Mouse (Mus musculus): ENCODE data around the gene Try5. TPM values are rescaled to one million over a fixed set of nuclear protein-coding genes. Genes with fewer than 3 reads are reported as not detected.
"Not testable (repeated sequence)": the region's sequence is repeated elsewhere in the genome, so short reads cannot be mapped to it uniquely, and the experiment has no call there.

The Try5 gene
- polyA plus RNA-seq (2017; shearing (Covaris generic)): 1 to 10 TPM in 1 of 2 experiments, not detected in 1; 1.5 TPM

DNA sequence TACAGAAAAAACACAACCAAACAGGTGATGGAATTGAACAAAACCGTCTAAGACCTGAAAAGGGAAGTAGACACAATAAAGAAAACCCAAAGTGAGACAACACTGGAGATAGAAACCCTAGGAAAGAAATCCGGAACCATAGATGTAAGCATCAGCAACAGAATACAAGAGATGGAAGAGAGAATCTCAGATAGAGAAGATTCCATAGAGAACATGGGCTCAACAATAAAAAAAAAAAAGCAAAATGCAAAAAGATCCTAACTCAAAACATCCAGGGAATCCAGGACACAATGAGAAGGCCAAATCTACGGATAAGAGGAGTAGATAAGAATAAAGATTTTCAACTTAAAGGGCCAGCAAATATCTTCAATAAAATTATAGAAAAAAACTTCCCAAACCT is at the start of gene Try5:
Gene Try5, minus strand, starts transcription at position 101 of the 400 bp plus-strand sequence.
- not testable (repeated sequence) for ATAC-seq

DNA sequence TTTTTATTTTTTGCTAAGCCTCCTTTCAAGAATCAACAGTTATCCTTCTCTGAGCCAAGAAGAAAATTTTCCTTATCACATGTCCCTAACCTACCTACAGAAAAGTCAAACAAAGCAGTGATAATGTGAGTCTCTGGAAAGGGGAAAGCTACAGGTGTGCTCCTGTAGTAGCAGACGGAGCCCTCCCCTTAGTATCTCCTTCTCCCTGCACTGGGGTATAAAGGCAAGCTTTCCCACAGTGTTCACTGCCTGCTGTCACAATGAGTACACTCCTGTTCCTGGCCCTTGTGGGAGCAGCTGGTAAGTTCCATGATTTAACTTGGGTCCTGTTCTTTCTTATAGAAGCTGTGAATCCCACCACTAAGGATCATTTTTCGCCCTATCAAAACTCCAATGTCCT is 37.3 kb upstream of the Try5 start, which contains the start of gene Try10:
Gene Try10, plus strand, starts transcription at position 174 of the 400 bp plus-strand sequence.
- no peak for ATAC-seq

DNA sequence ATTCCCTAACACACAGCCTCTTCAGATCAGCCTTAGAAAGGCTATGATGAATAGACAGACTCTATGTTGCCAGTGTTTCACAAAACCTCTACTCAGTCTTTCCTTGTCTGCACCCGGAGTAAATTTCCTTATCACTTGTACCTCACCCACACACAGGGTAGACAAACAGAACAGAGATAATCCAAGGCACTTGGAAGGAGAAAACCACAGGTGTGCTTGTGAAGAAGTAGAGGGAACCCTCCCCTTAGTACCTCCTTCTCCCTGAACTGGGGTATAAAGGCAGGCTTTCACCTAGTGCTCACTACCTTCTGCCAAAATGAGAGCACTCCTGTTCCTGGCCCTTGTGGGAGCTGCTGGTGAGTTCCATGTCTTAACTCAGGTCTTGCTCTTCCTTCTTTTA is 14.7 kb downstream of the Try5 start, which contains the start of gene Try4:
Gene Try4, plus strand, starts transcription at position 301 of the 400 bp plus-strand sequence.
- no peak for ATAC-seq

DNA sequence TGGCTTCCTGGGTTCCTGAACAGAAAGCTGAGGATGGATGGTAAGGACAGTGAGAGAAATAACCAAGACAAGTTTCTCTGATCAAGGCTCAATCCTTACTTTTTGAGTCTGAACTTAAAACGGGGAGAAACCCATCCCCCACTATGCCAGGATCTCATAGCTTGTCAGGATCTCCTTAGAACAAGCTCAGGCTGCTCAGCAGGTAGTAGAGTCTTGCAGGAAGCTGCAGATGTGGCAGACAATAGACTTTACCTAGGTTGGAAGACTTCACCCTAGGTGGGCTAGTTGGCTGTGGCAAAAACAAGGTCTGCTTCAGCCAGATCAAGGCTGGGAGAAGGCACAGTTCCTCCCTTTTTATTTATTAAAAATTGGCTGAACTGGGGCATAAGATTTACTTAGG is 18.4 kb downstream of the Try5 start:
- ATAC-seq: no peak

DNA sequence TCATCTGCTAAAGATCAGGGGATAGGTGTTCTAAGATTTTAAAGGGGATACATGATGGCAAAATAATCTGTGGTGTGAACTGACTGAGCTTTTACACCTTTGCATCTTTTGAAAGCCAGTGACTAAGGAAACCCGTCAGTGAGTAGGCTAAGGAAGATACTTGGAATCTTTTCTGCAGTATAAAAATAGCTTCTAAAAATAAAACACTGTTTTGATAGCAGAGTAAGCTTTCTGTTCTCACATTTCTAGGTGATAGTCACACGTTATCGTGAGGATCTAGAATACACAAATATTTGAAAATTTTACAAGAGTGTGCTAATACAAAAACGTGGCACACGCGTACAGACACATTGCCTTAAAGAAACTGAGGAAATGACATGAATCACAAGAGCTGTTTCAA is 50.5 kb downstream of the Try5 start:
- ATAC-seq: no peak

DNA sequence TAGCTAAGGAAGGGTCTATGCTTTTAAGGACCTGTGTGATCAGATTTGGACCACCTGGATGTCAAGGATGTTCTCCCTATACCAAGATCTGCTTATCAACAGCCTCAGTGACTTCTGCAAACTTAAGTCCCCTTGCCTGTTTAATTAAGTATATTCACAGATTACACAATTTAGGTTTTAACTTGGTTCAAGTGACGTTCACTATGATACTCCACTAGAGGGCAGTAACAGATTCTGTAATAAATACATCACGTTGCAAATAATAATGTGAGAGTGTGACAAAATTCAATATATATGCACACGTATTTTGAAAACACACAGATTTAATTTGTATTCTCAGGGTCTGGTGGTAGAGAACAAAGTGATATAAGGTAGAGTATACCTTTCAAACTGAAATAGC is 53.8 kb downstream of the Try5 start:
- ATAC-seq: no peak

Other genes starting within 250 kb of the Try5 start
- gene Try4, start 14.6 kb downstream of the Try5 start, polyA plus RNA-seq (2017; shearing (Covaris generic)): not detected
- gene Try10, start 37.3 kb upstream of the Try5 start, polyA plus RNA-seq (2017; shearing (Covaris generic)): not detected
- not detected for gene Prss3, start 60.8 kb upstream of the Try5 start, polyA plus RNA-seq (2017; shearing (Covaris generic))
- gene Gm5771, start 75.5 kb upstream of the Try5 start, polyA plus RNA-seq (2017; shearing (Covaris generic)): not detected
- gene Gm10334, start 129.3 kb upstream of the Try5 start, polyA plus RNA-seq (2017; shearing (Covaris generic)): not detected
- gene Prss1, start 142.1 kb upstream of the Try5 start, polyA plus RNA-seq (2017; shearing (Covaris generic)): not detected
- 1 to 10 TPM; 1.9 to 3.1 TPM for gene Prss2, start 204.9 kb upstream of the Try5 start, polyA plus RNA-seq (2017; shearing (Covaris generic))